Mouse (Mus musculus): ENCODE data around the gene Megf11. TPM values are rescaled to one million over a fixed set of nuclear protein-coding genes. Genes with fewer than 3 reads are reported as not detected.

Gene Megf11
- total RNA-seq, 2 experiments from 2014 or later = 0.96 to 2.0 TPM

DNA sequence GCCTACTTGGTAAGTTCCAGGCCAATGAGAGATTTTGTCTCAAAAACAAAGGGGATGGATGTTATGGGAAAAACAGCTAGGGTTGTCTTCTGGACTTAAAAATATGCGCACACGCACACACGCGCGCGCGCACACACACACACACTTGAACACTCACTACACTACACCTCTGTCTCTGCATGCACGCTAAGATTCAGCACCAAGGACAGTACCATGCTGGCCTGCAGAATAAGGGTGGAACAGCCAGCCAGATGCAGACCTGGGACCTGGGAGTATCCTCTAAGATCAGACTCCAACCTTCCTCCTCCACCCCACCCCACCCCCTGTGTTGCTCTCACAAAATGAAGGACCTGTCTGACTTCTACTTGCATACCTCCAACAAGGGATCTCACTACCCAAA, 239.1 kb downstream of the Megf11 start:
- intact Hi-C loops (cut with DNase I) = no loop called here
- no peak for DNase-seq (ENCODE audit: low spot score)

DNA sequence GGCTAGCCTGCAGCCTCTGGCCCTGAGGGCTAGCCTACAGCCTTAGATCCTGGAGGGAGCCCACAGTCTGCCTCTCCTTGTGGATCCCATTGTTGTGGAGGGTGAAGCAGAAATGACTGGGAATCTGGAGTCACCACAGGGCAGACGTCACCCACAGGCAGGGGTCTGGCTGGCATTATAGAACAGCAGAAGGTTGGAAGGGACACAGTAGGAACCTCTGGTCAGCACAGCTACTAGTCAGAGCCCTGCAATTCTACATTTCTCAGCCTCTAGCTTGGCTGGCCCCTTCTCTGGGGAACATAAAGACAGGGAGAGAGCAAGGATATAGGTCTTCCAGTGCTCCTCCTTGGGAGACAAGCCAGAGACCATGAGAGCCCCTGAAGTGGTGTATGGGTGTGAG, 244.4 kb downstream of the Megf11 start:
- DNase-seq (ENCODE audit: low spot score) = no peak
- intact Hi-C loops (cut with DNase I) = no loop called here

DNA sequence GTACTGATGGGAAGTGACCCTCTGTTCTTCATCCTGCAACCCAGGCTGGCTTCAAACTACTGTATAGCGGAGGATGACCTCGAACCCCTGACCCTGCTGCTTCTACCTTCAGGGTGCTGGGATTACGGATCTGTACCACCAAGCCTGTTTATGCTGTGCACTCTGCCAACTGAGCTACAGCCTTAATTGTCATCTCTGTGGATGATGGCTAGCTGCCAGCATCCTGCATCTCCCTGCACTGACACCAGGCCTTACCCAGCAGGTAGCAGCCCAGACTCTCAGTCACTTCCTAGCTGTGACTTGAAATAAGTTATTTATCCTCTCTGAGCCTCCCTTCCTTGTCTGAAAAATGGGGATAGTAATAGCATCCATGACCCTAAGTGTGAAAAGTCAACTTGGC, 247.7 kb downstream of the Megf11 start:
- intact Hi-C loops (cut with DNase I) = no loop called here
- DNase-seq (ENCODE audit: low spot score) = no peak

DNA sequence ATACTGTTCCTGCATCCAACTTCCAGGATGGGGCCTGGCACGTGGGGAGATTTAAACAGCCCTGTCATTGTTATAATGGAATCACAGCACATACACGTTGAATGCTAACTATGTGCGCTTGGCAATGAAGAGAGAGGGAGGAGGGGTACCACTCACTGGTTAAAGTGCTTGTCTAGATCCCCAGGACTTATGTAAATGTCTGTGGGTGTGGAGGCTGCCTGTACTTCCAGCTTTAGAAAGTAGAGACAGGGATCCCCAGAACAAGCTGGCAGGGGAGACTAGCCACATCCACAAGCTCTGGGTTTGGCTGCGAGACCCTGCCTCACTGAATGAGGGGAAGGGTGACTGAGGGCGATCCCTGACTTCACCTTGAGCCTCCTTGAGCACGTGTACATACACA, 250.7 kb downstream of the Megf11 start:
- DNase-seq (ENCODE audit: low spot score) = no peak
- intact Hi-C loops (cut with DNase I) = loop anchor here (2.0 kb wide), 1 partner anchor 249 kb away; no protein-coding TSS in a partner anchor

DNA sequence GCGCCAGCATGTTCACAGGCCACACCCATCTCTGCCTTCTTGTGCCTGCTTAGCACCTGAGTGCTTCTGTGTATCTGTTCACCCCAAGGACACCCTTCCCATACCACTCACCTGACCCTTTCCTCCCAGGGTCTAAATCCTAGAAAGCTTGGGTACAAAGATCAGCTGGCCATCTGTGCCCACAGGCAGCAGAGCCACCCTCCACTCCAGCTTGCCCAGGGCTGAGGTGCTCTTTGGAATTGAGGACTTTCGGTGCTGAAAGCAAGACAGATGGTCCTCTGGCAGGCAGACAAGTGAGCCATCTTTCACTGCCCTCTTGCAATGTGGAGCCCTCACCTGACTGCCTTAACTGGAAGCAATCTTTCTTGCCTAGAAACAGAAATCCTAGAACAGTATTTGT, 251.5 kb downstream of the Megf11 start:
- intact Hi-C loops (cut with DNase I) = loop anchor here (2.0 kb wide), 1 partner anchor 250 kb away; no protein-coding TSS in a partner anchor
- DNase-seq (ENCODE audit: low spot score) = no peak

DNA sequence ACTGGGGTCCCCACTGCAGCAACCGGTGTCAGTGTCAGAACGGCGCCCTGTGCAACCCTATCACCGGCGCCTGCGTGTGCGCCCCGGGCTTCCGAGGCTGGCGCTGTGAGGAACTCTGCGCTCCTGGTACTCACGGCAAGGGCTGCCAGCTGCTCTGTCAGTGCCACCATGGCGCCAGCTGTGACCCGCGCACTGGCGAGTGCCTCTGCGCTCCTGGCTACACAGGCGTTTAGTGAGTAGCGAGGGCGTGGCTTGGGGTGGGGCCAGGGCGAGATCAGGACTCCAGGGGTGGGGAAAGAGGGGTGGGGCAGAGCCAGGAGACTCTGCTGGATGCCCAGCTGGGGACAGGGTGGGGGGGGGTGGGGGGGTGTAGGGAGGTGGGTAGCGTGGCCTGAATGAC, 252.8 kb downstream of the Megf11 start:
- DNase-seq (ENCODE audit: low spot score) = no peak
- intact Hi-C loops (cut with DNase I) = loop anchor here (2.0 kb wide), 1 partner anchor 291 kb away; no protein-coding TSS in a partner anchor

DNA sequence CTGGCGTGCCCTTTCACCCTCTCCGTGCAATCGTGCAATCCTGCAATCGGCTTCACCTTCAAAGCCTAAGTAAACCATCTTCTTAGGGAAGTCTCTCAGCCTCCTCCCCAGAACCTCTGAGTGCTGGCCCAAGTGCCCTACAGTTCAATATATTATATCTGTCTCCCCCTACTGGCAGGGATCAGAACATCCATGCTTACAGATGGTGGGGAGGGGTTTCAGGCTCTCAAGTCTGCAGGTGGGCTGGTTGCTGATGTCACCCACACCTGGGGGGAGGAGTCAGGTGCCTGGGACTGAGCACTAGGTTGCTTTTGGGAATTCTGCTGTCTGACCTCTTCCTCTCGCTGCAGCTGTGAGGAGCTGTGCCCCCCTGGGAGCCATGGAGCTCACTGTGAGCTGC, 254.2 kb downstream of the Megf11 start:
- no peak for DNase-seq (ENCODE audit: low spot score)
- intact Hi-C loops (cut with DNase I) = loop anchor here (1.0 to 2.0 kb wide), 2 partner anchors 245 to 293 kb away; no protein-coding TSS in a partner anchor

DNA sequence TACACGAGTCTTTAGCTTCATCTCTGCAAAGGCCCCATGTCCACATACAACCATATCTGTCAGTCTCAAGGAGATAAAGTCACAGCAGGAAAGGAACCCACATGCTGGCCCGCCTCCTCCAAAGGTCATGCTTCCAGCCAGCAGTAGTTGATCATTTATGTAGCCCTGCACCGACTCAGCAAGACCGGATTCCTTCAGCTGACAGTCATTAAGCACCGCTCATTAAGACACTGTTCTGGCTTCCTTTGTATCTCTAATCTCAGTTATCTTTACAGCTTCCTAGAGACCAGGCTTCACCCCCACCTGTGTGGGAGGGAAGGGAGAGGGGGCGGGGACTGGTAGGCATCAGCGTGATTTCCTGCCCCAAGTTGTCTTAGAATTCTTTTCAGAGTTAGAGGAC, 258.7 kb downstream of the Megf11 start:
- intact Hi-C loops (cut with DNase I) = no loop called here

DNA sequence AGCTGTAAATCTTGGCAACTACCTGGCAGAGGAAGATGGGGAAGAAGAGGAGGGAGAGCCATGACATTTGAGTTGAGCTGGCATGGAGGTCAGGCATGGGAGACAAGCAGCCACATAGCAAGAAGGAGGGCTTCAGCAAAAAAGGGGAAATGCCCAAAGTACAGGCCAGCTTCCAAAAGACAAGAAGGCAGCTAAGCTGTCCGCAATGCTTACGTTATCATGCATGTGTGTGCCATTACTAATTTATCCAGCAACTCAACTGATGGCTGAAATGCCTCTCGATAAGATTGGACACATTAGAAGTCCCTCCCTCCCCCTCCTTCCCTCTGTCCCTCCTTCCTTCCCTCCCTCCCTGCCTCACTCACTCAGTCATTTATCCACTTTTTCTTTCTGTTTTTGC, 260.0 kb downstream of the Megf11 start:
- intact Hi-C loops (cut with DNase I) = no loop called here
- DNase-seq (ENCODE audit: low spot score) = no peak

More for the DNA sequence above, 258.7 kb downstream of the Megf11 start:
- DNase-seq (ENCODE audit: low spot score) = no peak

DNA sequence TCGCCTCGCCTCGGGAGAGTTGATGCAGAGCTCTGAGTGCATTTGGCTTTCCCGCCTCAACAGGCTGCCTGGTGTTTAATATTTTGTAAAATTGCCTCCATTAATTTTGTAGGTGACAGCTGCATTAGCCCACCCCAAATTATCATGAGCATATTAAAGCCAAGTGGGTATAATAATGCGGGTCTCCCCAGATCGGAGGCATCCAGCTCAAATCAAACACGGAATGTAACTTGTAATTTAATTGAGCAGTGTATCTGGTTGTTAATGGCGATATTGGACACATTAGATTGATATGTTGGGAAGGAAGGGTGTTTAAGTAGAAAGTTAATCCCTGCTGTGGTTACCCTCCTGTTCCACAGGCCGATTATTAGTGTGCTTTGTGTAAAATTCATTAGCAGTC, 264.0 kb downstream of the Megf11 start:
- intact Hi-C loops (cut with DNase I) = no loop called here

DNA sequence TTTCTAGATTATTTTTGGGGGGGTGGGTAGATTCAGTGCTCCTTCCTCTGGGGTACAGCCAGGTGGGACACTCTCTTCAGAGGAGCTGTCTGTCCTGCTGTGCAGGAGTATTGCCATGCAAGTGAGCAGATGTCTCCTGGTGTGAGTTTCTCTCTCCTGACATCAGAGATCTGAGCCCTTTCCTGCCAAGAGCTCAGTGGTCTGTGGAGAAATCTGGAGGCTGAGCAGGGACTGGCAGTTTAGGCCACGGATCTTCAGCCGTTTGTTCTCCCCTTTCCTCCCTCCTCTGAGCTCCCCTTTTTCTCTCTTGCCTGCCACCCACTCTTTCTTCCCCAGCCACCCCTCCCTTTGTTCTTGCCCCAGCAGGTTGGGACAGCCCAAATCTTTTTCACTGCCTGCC, 264.5 kb downstream of the Megf11 start:
- intact Hi-C loops (cut with DNase I) = no loop called here
- no peak for DNase-seq (ENCODE audit: low spot score)

More for the DNA sequence above, 264.0 kb downstream of the Megf11 start:
- DNase-seq (ENCODE audit: low spot score) = no peak

DNA sequence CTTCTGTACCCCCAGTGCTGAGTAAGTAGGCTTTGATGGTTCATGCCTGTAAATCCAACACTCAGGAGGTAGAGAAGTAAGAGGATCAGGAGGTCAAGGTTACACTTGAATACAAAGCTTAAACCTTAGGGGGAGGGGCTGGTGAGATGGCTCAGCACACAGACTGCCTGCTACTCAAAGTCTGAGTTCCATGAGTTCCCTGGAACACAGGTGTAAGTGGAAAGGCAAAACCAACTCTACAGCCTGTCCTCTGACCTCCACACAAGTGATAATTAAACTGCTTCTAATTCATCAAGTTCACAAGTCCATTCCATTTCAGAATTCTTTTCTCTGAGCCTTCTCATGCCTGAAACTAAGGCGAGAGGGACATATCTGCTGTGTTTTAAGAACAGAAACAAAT, 265.8 kb downstream of the Megf11 start:
- intact Hi-C loops (cut with DNase I) = no loop called here
- DNase-seq (ENCODE audit: low spot score) = no peak

DNA sequence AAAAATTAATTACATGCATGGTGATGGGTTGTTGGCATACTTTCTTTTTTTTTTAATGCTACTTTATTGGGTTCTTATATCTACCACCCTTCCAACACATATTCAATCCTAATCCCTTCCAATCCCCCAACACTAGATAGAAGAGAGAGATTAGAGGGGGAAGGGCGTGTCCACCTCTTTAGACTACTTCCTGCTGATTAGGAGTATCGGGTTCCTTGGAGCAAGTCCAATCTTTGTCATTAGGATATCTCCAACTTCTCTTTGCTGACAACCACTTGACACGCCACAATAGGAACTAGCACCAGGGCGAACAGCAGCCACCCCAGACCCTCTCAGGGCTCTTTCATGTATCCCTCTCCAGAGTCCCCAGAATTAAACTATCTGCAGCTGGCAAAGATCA, 266.3 kb downstream of the Megf11 start:
- no peak for DNase-seq (ENCODE audit: low spot score)
- intact Hi-C loops (cut with DNase I) = no loop called here

DNA sequence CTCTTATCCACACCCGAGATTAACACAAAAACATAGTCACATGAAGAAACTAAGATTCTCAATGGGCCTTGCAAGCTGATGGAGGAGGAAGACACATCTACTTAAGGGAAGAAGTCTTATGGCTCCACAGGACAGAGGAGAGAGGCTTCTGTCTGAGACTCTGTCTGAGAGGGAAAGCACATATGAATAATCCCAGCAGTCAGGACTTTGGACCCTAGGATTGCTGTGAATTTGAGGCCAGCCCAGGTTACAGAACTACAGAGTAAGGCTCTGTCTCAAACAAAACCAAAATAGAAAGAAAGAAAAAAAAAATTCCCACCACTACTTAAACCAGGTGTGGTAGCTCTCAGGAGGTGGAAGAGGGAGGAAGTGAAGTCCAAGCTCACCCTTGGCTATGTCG, 266.7 kb downstream of the Megf11 start:
- no peak for DNase-seq (ENCODE audit: low spot score)
- intact Hi-C loops (cut with DNase I) = no loop called here

DNA sequence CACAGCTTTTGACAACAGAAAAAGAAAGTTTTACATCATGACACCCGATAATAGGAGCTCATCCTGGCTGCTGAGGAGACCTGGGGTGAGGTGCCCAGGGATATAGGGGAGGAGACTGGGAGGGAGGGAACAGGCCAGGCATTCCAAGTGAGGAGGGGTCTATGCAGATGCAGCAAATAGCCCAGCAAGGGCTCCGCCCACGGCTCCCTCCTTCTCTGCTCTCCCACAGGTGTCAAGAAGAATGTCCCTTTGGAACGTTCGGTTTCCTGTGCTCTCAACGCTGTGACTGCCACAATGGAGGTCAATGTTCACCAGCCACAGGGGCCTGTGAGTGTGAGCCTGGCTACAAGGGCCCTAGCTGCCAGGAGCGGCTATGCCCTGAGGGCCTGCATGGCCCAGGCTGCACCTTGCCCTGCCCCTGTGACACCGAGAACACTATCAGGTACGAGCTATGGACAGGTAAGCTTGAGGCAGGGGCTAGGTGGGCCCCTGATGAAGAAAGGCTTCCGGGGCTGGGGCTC, 267.5 kb downstream of the Megf11 start:
- intact Hi-C loops (cut with DNase I) = no loop called here

DNA sequence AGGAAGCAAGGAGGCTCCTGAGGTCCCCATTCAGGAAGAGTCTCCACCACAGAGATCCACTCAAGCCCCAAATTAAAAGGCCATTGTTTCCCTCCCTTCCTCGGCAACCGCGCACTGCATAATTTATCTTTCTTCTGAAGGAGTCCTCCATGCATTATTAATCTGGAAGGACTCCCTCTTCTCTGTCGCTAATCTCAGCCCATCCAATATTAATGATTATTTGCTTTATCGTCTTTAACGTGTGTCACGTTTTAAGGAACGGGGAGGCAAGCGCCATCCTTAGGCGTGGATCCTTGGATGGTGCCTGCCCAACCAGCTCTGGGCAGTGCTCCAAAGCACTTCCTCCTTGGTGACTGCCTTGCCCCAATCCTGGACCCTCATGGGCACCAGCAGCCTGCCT, 269.3 kb downstream of the Megf11 start:
- intact Hi-C loops (cut with DNase I) = no loop called here
- DNase-seq (ENCODE audit: low spot score) = no peak

More for the DNA sequence above, 267.5 kb downstream of the Megf11 start:
- no peak for DNase-seq (ENCODE audit: low spot score)

DNA sequence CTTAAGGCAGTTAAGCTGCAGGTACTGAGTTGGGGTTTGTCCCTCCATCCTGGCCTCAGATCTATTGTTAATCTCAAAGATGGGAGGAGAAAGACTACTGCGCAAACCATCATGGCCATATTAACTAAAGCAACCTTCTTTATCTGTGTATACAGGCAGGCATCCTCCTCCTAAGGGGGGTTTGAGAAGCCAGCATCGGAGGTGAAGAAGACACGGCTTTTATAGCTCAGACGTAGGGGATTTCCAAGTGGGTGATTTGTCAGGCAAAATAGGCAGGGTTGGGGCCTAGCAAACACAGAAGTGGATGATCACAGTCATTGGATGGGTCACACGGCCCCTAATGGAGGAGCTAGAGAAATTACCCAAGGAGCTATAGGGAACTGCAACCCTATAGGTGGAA, 271.2 kb downstream of the Megf11 start:
- intact Hi-C loops (cut with DNase I) = no loop called here
- DNase-seq (ENCODE audit: low spot score) = no peak

DNA sequence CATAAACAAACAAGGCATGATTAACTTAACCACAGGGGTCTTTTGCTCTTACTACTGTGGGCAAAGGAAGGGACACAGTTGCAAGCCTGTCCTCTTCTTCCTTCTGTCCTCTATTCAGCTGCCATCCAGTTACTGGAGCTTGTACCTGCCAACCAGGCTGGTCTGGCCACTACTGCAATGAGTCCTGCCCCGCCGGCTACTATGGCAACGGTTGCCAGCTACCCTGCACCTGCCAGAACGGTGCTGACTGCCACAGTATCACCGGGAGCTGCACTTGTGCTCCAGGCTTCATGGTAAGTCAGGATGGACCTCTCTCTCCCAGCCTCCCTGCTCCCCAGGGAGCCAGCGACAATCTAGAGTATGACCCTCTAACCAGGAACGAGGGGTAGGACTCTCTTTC, 274.8 kb downstream of the Megf11 start:
- no peak for DNase-seq (ENCODE audit: low spot score)
- intact Hi-C loops (cut with DNase I) = no loop called here

DNA sequence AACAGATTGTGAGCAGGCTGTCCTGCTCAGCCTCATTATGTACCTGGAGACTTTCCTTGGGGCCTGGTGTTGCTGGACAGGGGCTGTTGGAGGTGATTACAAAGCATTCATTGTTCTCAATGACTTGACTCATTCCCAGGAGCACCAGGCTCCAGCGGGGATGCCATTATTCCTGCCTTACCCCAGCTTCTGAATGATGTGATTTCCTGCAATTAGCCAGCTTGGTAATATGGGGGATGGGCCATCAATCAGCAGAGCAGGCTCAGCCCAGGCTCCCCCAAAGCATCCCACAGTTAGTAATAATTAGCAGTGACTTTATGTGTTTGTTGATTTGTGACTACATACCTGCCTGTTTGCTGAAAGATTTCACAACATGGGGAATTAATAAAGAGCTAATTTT, 279.2 kb downstream of the Megf11 start:
- DNase-seq (ENCODE audit: low spot score) = no peak
- intact Hi-C loops (cut with DNase I) = no loop called here

DNA sequence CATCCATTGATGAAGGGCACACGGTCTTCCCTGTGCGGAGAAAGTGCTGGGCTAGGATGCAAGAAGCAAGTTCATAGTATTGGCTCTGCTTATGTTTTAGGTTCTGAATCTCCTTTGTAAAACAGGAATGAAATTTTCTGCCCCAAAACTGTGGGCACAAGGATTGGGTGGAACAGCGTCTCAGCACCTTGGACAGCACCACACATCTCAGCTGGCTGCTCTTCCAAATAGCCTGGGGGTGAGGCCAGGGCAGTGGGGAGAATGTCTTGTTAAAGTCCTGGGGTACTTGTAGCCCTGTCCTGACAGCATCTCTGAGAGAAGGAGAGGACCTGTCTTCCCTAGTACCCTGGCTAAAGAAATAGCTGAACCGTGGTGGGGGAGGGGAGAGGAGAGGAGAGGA, 281.1 kb downstream of the Megf11 start:
- DNase-seq (ENCODE audit: low spot score) = no peak
- intact Hi-C loops (cut with DNase I) = no loop called here

DNA sequence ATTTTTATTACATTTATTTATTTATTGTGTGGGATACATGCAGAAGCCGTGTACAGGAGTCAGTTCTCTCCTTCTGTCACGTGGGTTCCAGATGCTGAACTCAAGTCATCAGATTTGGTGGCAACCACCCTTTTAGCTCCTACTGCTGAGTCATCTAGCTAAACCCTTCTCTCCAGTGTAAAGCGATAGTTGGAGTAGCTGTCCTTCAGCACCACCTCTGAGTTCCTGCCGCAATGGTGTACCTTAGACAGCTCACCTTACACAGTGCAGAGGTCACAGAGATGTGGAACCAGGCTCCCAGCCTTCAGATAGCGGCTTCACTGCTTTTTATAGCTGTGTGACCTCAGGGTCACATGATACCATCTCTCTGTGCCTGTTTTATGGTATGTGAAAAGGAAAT, 282.1 kb downstream of the Megf11 start:
- no peak for DNase-seq (ENCODE audit: low spot score)
- intact Hi-C loops (cut with DNase I) = no loop called here

DNA sequence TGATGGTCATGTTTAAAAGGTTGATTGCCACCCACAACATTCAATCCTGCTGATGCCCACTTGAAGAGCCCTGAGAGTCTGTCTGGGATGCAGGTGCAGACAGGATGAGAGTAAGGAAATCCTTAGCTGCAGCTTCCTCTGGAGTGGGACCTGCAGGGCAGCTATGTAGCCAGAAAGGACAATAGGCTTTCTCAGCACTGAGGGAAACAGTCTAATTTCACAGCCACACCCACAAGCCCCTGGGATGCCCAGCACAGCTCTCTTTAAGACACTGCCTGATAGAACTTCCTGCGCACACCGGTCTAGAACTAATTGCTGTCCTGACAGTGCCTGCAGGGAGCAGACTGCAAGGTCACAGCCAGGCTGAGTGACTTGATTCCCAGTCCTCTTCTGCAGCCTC, 282.6 kb downstream of the Megf11 start:
- no peak for DNase-seq (ENCODE audit: low spot score)
- intact Hi-C loops (cut with DNase I) = no loop called here

Data from heart, postnatal 25 days (tissue).